Mouse (Mus musculus) embryo, embryonic 10 days (tissue): ENCODE data around the gene Cp.
A peak's percentile ranks its signal among the peaks of the same experiment; 100 is the strongest.
"Not testable (repeated sequence)": the region's sequence is repeated elsewhere in the genome, so short reads cannot be mapped to it uniquely, and the experiment has no call there.

Source experiments
- DNase-seq: peaks from one replicate; pipeline ENCODE4 v3.0.0-alpha.2; 2015; ENCODE audit warnings: low spot score

Gene Cp

DNA sequence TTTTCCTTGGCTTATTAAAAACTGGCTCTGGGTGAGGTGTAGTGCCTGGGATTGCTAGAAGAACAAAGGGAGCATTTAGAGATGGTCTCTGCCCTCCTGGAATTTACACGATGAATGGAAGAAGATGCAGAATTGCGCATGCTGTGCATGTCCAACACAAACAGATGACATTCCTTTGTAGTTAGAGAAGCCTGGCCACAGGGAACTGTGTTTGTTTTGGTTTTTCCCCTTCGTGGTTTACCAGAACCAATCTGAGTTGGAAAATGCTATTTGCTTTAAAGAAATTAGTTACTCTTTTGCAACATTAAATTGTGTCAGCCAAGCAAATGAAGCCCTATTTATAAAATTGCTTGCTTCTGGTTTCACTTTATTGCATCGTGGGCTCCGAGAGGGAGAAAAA is at the start of gene Cp:
Gene Cp, plus strand, starts transcription at position 170 of the 400 bp plus-strand sequence.
- DNase-seq: peak; percentile 70

DNA sequence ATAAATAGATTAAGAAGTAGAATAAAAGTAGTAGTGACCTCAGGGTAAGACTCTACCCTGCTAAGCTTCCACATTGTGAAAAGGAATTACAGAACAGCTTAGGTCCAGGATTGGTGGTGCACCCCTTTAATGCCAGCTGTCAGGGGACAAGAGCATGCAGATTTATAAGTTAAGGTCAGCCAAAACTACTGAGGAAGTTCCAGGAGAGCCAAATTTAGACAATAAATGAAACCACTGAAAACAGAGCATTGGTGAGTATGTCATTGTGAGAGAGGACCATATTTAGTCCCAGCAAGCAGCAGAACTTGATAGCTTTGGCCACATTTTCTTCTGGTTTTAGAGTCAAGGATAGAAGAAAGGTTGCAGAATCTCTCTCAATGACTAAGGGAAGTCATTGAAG is 8.3 kb upstream of the Cp start:
- DNase-seq: no peak

DNA sequence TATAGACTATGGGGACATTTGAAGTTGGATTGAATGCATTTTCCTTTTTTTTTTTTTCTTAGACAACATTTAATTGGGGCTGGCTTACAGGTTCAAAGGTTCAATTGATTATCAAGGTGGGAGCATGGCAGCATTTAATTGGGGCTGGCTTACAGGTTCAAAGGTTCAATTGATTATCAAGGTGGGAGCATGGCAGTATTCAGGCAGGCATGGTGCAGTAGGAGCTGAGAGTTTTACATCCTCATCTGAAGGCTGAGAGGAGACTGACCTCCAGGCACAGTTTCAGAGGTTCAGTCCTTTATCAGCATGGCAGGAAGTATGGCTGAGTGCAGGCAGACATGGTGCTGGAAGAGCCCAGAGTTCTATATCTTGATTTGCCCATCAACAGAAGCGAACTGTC is 7.5 kb upstream of the Cp start:
- DNase-seq: not testable (repeated sequence)

DNA sequence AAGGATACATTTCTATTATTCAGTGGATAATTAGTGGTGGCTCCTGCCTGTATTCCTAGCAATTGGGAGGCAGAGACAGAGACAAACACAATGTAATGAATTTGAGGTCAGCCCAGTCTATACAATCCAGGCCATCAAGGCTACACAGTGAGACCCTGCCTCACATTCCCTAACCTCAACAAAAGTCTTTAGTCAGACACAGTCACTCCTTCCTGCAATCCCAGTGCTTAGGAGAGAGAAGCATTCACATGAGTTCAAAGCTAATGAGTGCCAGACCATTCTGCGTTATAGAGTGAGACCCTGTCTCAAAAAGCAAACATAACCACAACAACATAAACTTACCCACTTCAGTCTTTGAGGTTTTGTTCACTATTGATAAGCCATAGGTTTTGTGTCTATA is 3.4 kb upstream of the Cp start:
- peak; percentile 38 for DNase-seq

DNA sequence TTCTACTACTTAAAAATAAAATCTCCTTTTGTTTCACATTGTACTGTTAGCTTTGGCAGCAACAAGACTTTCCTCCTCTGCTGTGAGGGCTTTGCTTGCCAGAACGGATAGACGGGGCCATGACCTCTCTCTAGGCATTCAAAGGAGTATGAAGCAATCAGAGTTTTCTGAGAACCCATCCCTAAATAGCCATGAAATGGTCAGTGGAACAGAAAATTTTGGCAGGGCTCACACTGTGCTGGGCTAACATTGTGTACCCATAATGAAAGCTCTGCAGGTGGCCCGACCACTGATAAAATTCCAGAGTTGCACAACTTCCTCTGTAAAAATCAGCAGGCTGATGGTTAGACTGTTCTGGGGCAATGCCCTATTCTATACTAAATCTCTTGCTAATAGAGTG is 3.0 kb upstream of the Cp start:
- DNase-seq: peak; percentile 72

DNA sequence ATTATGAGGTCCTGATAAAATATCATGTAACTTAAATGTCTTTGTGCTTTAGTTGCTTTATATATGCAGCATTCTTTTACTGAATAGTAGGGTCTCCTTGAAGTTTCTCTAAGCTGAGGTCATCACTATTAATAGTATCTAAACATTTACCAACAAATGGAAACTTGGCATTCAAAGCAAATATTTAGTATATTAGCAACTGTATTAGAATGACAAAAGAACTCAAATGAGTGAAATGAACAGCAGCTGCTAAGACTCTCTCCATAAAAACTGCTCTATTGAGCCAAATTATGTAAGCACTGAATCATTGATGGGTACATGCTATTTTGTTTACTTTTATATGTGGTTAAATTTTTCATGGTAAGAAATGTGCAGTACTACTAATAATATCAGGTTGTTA is 1.2 kb downstream of the Cp start:
- DNase-seq: no peak

DNA sequence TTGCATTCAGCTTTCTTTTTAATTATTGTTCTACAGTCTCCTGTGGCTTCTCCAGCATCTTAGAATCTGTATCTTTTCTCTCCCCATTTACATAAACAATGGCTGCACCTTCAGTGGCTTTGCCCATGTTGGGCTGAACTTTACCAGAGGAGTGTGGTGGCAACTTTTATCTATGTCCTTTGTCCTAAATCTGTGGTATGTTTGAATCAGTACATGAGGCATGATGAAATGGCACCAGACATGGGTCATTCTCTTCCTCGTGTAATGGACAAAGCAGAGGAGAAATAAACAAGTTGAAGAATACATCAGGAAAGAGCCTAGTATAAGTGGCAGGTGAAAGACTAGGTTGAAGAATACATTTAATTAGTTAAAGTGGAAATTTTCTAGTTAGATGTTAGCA is 2.1 kb downstream of the Cp start:
- no peak for DNase-seq

DNA sequence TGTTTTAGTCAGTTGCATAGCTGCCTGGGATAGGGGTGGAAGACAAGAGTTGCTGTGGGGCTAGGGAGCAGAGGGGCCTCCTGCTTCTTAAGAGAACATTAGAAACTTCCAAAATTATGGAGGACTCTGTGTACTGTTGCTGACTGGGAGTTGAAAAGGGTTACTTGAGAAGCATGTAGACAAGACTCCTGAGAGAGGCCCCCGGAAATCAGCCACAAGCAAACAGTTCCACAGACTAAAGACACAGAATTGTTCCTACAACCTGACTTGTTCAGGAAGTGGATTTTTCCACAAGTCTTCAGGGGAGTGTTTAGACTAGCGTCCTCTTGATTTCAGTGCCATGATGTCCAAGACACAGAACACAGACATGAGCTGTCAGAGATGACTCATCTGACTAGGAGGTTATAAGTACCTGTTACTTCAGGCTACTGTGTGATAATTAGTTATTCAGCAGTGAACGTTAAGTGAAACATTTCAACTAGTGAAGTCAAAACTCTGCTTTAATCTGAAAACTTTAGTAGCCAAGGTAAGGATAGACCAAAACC is 3.8 kb downstream of the Cp start:
- DNase-seq: no peak

DNA sequence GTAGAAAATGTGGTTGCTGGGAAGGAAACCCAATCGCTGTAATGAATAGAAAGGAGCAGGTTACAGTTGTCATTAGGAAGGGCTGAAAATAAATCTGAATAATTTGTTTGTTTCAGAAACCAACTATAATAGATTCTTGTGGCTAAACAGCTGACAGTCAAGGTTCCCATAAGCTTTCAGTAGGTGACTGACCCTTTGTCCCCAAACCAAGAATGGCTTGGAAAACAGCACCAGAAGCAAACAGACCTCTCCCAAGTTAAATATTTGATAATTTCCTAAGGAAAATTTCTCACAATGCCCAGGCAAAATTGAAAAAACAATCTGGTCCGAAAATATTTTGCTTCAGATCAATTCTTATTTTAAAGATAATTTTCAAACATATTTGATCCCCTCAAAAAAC is 4.5 kb downstream of the Cp start:
- DNase-seq: no peak

DNA sequence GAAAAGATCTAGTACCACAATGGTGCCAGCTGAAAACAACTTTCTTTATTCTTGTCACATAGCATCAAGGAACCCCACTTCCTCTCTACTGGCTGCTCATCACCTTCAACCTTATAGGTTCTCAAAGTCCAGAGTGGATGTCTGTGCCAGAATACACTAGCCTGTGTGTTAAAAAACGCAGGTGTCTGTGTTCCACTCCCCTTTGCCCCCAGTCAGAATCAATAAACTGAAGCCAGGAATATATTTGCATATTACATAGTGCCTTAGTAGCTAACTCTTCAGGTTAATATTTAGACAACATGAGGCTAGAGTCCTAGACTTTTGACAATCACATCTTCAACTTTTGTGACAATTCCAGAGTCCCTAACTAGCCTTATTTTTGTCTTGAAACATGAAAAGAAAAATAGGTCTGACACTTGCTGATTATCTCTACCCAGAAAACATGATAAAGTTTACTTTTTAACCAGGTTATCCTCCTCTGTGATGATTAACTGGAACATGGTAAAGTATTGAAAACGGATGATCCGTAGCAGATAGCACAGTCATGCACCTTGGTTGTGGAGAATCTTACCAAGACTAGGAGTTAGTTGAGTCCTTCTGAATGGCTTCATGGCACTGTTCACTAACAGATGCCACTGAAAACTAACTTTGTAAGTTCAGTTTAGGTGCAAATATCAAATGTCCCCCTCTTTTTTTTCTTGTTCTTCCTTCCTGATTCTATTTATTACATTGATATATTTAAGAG is 6.1 kb downstream of the Cp start:
- no peak for DNase-seq

DNA sequence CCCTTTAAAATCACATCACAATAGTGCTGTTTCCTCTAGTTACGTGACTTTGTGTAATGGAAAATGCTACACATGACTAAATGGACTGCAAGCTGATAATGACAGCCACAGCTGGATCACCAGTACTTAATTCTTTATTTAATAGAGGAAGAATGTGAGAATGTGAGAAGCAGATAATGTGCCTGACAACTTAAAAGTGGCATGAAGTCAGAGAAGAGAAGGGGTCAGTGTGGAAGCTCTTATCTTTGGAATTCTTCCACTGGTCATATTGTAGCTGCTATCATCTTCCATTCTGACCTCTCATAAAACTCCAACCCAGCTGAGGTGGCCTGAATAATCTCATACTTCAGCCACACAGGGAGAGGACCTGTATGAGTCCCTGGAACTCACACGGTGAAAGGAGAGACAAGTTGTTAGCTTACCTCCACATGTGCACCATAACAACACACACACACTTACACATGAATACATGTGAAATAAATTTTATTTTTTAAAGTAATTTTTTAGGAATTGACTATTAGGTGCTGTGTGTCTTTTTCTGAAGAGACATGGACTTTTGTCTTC is 7.9 kb downstream of the Cp start:
- no peak for DNase-seq

DNA sequence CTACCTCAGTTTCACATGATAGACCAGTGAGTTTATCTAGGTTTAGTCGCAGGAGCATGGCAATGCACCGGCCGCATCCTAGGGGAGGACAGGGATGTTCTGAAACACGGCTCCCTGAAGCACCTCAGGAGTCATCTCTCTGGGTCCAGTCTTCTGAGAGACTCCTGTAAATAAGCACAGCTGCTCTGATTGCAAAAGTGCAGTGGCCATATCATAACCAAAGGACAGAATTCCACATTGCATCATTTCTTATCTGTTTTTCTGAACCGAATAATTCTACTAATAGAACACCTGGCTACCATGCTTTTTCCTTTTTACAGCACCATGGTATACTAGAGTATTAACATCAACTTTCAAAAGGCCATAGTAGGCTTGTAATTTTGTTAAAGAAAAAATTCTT is 8.4 kb downstream of the Cp start:
- DNase-seq: no peak

DNA sequence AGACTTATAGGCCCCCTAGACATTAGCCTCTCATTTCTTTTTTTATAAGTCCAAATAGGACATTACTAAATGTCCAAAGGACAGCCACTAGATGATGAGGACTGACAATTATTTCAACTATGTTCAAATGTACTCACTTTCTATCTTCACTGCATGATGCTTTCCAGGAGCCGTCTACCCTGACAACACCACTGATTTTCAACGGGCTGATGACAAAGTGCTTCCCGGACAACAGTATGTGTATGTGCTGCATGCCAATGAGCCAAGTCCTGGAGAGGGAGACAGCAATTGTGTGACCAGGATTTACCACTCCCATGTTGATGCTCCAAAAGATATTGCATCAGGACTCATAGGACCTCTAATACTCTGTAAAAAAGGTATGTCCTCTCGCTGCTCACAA is 9.2 kb downstream of the Cp start:
- no peak for DNase-seq

DNA sequence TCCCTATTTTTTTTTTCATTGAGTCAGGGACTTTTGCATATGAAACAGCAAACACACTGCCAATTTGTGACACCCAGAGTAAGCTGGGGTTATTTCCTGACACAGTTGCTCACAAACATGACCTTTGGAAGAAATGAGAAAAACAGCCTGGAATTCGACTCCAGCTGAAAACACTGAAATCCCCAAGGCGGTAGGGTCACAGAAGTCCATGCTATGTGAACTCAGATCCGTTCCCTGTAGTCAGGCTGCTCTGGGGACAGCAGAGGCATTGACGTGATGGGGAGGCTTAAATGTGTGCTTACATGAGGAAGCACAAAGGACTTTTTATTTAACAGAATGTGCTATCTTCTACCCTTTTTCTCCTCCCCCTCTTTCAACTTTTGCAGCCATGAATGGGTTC is 21.6 kb downstream of the Cp start:
- DNase-seq: peak; percentile 69

DNA sequence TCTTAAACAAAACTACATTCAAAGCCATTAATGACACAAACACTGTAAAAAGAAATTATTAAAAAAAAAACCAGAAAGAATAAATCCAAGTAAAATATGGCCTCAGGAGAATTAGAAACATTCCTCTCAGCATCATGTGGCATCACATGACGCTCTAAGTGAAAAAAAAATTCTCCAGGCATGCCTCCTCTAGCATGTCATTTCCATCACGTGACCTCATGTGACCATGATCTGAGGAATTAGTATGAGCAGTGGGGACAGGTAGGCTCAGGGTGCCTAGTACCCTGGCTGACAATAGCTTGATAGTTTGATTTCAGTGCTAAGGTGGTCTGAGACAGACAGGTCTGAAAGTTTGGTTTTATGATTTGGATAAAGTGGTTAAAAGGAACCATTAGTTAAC is 24.3 kb downstream of the Cp start:
- no peak for DNase-seq

DNA sequence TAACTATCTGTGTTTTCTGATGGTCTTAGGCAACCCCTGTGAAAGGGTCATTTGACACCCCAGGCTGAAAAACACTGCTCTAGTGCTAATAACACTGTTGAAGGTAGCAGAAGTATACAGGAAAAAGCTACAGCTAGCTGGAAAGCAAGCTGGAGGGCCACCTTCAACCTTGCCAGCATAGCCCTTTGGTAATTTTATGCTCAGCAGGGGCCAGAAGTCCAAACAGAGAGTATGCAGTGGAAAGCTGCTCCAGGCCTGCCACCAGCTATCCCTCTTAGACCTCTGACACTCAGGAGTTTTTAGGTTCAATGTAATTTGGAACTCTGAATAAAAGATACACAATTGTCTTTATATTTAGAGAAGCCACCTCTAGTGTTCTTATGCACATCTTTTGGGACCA is 26.0 kb downstream of the Cp start:
- no peak for DNase-seq

DNA sequence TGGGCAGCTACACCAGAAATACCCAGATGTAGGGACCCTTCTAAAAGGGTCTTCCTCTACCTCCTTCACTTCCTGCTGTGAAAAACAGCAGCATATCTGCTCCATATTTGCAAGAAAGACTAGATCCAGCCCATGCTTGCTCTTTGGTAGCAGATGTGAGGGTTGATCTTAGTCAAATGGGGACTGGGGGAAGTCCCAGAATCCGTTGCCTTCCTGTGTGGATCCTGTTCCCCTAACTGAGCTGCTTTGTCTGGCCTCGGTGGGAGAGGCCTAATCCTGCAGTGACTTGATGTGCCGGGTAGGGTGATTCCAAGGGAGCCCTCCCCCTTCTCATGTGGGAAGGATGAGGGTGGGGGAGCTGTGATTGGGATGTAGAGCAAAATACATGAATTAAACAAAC is 29.3 kb downstream of the Cp start:
- DNase-seq: no peak

DNA sequence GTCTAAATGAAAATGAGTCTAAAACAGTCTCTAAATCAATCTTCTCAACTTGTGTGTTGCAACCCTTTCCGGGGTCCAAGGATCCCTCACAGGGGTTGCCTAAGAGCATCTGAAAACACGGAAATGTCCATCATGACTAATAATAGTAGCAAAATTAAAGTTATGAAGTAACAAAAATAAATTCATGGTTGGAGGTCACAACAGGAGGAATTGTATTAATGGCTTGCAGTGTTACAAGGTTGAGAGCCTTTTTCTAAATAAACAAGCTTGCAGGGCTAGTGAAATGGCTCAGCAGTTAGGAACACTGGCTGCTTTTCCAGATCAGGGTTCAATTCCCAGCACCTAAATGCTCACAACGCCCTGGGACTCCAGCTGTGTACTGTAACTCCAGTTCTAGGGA is 33.2 kb downstream of the Cp start:
- DNase-seq: no peak

DNA sequence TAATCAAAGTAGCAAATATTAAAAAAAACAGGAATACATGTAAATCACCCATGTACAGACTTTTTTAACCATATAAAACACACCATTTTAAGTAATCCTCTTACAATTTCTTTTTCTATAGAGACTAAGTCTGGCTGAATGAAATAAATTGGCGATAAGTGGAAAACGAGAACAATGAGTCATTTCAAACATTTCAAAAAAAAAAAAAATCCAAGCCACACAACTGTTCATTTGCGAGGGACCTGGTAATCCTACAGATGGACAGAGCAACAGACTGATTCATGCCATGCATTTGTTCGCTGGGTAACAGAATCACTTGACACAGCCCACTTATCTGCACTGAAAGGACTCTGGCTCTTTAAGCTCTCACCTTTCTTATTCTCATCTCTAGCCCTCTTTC is 35.5 kb downstream of the Cp start:
- no peak for DNase-seq

DNA sequence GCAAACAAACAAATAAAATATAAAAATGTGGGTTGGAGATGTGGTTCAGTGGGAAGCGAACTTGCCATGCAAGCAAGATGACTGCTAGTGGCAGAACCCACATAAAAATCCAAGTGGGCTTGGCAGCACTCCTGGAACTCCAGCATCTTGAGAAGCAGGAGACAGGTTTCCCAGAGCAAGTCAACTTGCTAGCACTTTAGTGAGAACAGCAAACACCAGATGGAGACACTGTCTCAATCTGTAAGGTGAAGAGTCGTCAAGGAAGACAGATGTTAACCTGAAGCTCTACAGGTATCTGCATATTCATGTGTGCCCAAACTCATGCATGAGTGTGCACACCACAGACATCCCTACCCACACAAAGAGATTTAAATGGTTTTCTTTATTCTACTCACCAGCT is 42.7 kb downstream of the Cp start:
- DNase-seq: no peak

DNA sequence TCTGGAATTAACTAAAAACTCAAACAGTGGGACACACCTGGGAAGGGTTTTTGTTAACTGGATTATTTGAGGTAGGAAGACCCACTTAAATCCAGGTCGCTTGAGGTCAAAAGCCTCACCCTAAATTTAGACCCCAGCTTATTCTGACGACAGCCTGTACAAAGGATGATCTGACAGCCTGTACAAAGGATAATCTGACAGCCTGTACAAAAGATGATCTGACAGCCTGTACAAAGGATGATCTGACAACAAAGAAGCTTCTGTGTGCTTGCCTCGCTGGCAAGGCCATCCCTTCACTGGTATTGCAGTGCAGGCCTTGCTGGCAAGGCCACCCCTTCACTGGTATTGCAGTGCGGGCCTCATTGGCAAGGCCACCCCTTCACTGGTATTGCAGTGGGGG is 44.0 kb downstream of the Cp start:
- no peak for DNase-seq

DNA sequence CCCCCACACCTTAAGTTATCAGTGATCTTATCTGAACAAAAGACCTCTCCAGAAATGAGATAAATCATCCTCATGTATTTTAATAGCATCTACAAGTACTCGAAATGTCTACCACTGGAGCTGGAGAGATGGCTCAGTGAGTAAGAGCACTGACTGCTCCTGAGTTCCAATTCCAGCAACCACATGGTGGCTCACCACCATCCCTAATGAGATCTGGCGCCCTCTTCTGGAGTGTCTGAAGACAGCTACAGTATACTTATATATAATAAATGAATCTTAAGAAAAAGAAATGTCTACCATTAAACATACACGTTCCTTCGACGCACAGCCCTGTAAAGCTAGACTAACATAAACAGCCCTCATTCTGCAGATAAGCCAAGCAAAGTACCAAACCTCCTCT is 45.9 kb downstream of the Cp start:
- peak; percentile 31 for DNase-seq

DNA sequence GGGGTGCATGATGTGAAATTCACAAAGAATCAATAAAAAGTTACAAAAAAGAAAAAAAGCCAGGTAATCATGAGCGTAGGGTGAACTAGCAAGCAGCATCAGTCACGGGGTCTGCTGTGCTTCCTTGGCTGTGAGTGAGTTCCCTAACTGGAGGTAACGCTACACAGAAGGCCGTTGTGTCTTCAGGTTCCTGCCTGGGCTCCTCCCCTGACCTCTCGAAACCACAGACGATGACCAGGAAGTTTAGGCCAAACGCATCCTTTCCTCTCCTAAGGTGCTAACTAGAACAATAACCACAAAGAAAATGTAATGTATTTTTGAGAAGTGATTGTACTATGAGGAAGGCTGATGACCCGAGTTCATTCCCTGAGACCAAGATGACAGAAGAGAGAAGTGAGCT is 47.6 kb downstream of the Cp start:
- DNase-seq: no peak

DNA sequence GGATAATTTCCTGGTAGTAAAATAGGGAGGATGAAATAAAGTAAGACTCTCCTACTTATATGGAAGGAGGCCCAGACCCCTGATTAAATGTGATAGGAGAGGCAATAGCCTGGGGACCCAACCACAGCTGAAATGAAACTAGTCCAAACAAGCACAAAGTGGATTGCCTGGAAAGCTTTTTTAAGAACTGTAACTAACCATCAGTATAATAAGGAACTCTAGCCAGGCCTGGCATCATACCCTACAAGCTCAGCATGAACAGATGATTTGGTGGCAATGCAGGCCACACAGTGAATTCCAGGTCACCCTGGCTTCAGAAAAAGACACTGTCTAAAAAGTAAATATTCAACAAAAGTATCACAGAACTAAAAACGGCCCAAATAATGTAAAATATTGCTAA is 48.8 kb downstream of the Cp start:
- DNase-seq: no peak
